Mouse (Mus musculus) limb, embryonic 13.5 days (tissue): ENCODE results near the gene Nrp2. TPM values are rescaled to one million over a fixed set of nuclear protein-coding genes. Genes with fewer than 3 reads are reported as not detected.

ENCODE experiments used
- ATAC-seq: fragments of 200-750 bp; cut with Nextera tagmentation; 2 replicates; pipeline ENCODE4 v1.8.0; 2017; ENCODE audit warnings: low read depth, moderate number of reproducible peaks, moderate TSS enrichment; ENCODE audit not compliant: low FRiP score
- H3K27ac ChIP-seq: fragments of 300-500 bp; sonication (generic); 2 replicates; pipeline ENCODE4 v1.5.1; 2015; ENCODE audit warnings: inconsistent platforms, mild to moderate bottlenecking, moderate library complexity
- H3K27me3 ChIP-seq: fragments of 300-500 bp; sonication (generic); 2 replicates; pipeline ENCODE4 v1.6.1; 2015; ENCODE audit warnings: mild to moderate bottlenecking, inconsistent platforms
- H3K36me3 ChIP-seq: fragments of 300-500 bp; sonication (generic); 2 replicates; pipeline ENCODE4 v1.6.1; 2015; ENCODE audit warnings: inconsistent platforms, mild to moderate bottlenecking, moderate library complexity
- H3K4me1 ChIP-seq: fragments of 300-500 bp; sonication (generic); 2 replicates; pipeline ENCODE4 v1.6.1; 2015; ENCODE audit warnings: inconsistent platforms
- H3K4me2 ChIP-seq: fragments of 300-500 bp; sonication (generic); replicated peaks from 2 replicates; pipeline ENCODE4 v1.6.1; 2015; ENCODE audit warnings: inconsistent platforms, mild to moderate bottlenecking, moderate library complexity
- H3K4me3 ChIP-seq: fragments of 300-500 bp; sonication (generic); 2 replicates; pipeline ENCODE4 v1.5.1; 2015; ENCODE audit warnings: moderate library complexity, mild to moderate bottlenecking, inconsistent platforms
- H3K9ac ChIP-seq: fragments of 300-500 bp; sonication (generic); 2 replicates; pipeline ENCODE4 v1.6.1; 2015; ENCODE audit warnings: mild to moderate bottlenecking, inconsistent platforms
- H3K9me3 ChIP-seq: fragments of 300-500 bp; sonication (generic); 2 replicates; pipeline ENCODE4 v1.6.1; 2016; ENCODE audit warnings: inconsistent platforms
- WGBS: fragments of 180-500 bp; shearing (Covaris S2); methylation state at CpG from one replicate; pipeline ENCODE4 v1.1.7; 2015; 5-methylcytosine and 5-hydroxymethylcytosine counted together
- polyA plus RNA-seq: library from polyadenylated mRNA; unstranded; fragments of >200 nt; fragmentation: Nextera tagmentation; extraction: Ambion mirVana; gene quantifications from 2 replicates; pipeline ENCODE4 v1.2.1, GENCODE M21; 2015

Gene Nrp2
- polyA plus RNA-seq, 1 experiment from 2014 or later, result 39.6 TPM

DNA sequence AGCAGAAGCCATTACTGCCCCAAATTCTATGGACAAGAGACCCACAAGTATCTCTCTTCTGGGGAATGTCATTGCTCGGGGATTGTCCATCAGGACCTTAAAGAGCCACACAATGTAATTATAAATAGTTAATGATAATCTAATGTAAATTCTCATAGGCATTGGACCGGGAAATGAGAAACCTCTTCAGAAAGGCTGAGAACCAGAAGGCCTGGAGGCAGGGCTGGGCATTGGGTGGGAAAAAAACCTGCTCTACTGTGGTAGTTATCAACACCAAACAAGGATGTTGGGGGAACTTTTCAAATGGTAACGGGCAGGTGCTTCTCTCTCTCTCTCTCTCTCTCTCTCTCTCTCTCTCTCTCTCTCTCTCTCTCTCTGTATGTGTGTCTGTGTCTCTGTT, 98.8 kb downstream of the Nrp2 start:
- peaks cover 12% of the 10 kb centered on the region for H3K4me1 ChIP-seq
- H3K4me2 ChIP-seq, result no peak overlapping the region
- no peak overlapping the region for H3K4me3 ChIP-seq
- no peak for ATAC-seq
- WGBS, result 68% methylated on average over 3 of the region's 3 CpGs
- H3K27me3 ChIP-seq, result no peaks in the 10 kb centered on the region
- H3K36me3 ChIP-seq, result peaks cover 8% of the 10 kb centered on the region; the same call in 1 of the 2 replicates
- no peak overlapping the region for H3K9ac ChIP-seq
- no peaks in the 10 kb centered on the region for H3K9me3 ChIP-seq
- no peak overlapping the region for H3K27ac ChIP-seq

- Histone ChIP-seq H3K9ac (no peak overlapping the region), H3K36me3 (peaks cover 8% of the 10 kb centered on the region; the same call in 1 of the 2 replicates), H3K4me1 (peaks cover 16% of the 10 kb centered on the region), H3K4me2 (no peak overlapping the region), H3K27ac (no peak overlapping the region), H3K27me3 (no peaks in the 10 kb centered on the region), H3K9me3 (no peaks in the 10 kb centered on the region), H3K4me3 (no peak overlapping the region)
- no peak for ATAC-seq
- WGBS, result 80% methylated on average over 1 of the region's 1 CpGs
Observed at GRCm38 (mm10) chr1:62803544-62803943, 100.5 kb downstream of the Nrp2 start.

GRCm38 (mm10) chr1:62806014-62806413, 102.9 kb downstream of the Nrp2 start:
- no peak for ATAC-seq
- no peaks in the 10 kb centered on the region for H3K9me3 ChIP-seq
- no peak overlapping the region for H3K4me2 ChIP-seq
- no peaks in the 10 kb centered on the region for H3K27me3 ChIP-seq
- H3K27ac ChIP-seq, result no peak overlapping the region; the same call in 1 of the 2 replicates
- H3K36me3 ChIP-seq, result peaks cover 8% of the 10 kb centered on the region; the same call in 1 of the 2 replicates
- no peak overlapping the region for H3K9ac ChIP-seq
- peaks cover 16% of the 10 kb centered on the region for H3K4me1 ChIP-seq
- WGBS, result 6% methylated on average over 1 of the region's 1 CpGs
- no peak overlapping the region for H3K4me3 ChIP-seq

DNA sequence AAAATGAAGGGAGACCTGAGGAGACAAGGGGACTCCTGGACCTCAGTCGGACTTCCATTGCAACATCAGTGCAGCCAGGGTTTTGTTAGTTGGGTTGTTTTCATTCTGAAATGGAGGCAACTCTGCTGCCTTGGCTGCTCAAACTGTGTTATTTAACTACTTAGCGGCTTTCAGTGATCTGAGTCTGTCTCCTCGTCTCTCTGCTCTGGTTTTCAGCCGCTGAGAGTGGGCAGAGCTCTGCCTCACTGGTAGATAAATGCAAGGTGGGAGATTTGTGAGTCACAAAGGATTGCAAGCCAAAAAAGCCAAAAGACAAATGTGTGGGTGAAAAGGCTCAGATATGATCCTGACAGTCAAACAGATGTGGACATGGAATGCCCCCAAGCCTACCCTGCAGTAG, 105.3 kb downstream of the Nrp2 start:
- Histone ChIP-seq H3K9ac (no peak overlapping the region), H3K27ac (no peak overlapping the region), H3K36me3 (peaks cover 4% of the 10 kb centered on the region; the same call in 1 of the 2 replicates), H3K27me3 (no peaks in the 10 kb centered on the region), H3K4me2 (no peak overlapping the region), H3K9me3 (no peaks in the 10 kb centered on the region), H3K4me1 (peaks cover 19% of the 10 kb centered on the region), H3K4me3 (no peak overlapping the region)
- no peak for ATAC-seq
- WGBS, result 82% methylated on average over 4 of the region's 4 CpGs

DNA sequence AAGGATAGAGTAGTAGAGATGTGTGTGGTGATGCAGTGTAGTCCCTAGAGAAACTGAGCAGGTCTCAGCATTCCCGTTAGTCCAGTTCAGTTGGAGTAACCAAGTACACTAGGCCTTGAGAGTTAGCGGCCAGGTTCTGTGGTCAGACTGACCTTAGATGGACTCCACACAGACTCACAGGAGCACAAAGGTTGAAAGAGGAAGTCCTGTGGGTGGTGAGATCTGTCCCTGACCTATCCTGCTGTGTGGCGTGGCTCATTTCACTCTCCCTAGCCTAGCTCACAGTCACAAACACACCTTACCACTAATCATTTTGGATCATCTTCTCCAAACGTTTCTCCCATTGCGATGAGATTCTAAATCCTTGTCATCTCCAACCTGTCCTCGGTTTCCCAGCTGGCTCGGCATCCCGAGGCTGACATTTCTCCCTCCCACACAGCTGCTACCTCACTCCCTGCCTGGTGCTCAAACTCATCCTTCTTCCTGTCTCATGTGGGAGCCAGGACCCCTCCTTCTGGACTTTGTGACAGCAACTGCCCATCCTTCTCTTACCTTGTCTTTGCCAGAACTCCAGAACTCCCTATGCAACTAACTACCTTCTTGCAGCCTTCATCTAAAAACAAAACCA, 106.6 kb downstream of the Nrp2 start:
- H3K4me1 ChIP-seq, result peaks cover 24% of the 10 kb centered on the region
- no peak overlapping the region for H3K4me3 ChIP-seq
- H3K4me2 ChIP-seq, result no peak overlapping the region
- WGBS, result 85% methylated on average over 8 of the region's 8 CpGs
- H3K9me3 ChIP-seq, result no peaks in the 10 kb centered on the region
- H3K9ac ChIP-seq, result no peak overlapping the region
- no peak overlapping the region for H3K27ac ChIP-seq
- no peak for ATAC-seq
- H3K27me3 ChIP-seq, result no peaks in the 10 kb centered on the region
- H3K36me3 ChIP-seq, result no peaks in the 10 kb centered on the region

- H3K27me3 ChIP-seq, result no peaks in the 10 kb centered on the region
Observed at GRCm38 (mm10) chr1:62811141-62811540, 108.1 kb downstream of the Nrp2 start.

DNA sequence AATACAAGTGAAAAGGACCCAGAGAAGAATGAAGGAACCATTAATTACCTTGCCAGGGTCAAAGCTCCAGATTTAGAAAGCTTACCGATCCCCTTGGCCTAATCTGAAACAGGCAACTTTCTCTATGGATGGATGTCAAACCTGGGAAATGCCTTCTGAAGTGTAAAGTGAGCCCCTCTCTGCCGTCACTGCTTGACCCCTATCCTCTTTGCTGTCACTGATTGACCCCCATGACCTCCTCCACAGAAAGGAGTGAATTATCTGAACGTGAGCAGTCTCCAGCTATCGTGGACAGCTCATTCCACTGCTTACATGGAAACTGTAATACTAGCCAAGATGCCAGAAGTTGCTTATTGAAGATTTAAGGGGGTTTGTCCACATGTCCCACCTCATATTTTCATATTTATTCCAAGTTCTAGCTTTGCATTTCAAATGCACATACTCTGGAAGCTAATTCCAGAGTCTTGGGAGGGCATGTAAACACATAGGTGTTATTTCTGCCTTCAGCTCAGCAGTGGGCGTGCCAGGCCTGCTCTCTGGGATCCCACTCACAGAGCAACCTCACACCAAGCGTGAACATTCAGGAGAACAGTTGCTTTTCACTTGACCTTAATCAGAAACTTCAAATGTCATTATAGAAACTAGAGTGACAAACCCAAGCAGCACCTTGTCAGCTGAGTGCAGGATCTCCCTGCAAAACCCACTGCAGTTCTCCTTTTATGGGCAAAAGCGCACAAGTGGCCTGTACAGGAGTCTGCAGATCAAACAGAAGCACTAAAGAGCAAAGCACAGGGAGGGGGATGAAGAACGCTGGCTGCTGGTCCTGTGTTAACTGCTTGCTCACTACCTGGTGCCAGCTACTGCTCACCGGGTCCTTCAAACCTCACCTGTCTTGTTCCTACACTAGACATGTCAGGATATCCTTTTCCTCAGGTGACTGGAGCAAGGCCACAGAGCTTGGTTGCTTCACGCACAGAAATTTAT, 109.9 kb downstream of the Nrp2 start:
- H3K36me3 ChIP-seq, result peaks cover 23% of the 10 kb centered on the region
- H3K4me3 ChIP-seq, result no peak overlapping the region
- H3K9me3 ChIP-seq, result no peaks in the 10 kb centered on the region
- 32% methylated on average over 10 of the region's 10 CpGs for WGBS
- no peak for ATAC-seq
- H3K4me1 ChIP-seq, result peaks cover 9% of the 10 kb centered on the region
- no peak overlapping the region for H3K4me2 ChIP-seq
- H3K9ac ChIP-seq, result no peak overlapping the region
- no peak overlapping the region; the same call in 1 of the 2 replicates for H3K27ac ChIP-seq
- no peaks in the 10 kb centered on the region for H3K27me3 ChIP-seq

More at GRCm38 (mm10) chr1:62811141-62811540, 108.1 kb downstream of the Nrp2 start:
- Histone ChIP-seq H3K36me3 (peaks cover 9% of the 10 kb centered on the region), H3K4me3 (no peak overlapping the region), H3K4me1 (peaks cover 12% of the 10 kb centered on the region), H3K27ac (no peak overlapping the region), H3K4me2 (no peak overlapping the region), H3K9ac (no peak overlapping the region), H3K9me3 (no peaks in the 10 kb centered on the region)
- no peak for ATAC-seq
- WGBS, result 95% methylated on average over 7 of the region's 7 CpGs

DNA sequence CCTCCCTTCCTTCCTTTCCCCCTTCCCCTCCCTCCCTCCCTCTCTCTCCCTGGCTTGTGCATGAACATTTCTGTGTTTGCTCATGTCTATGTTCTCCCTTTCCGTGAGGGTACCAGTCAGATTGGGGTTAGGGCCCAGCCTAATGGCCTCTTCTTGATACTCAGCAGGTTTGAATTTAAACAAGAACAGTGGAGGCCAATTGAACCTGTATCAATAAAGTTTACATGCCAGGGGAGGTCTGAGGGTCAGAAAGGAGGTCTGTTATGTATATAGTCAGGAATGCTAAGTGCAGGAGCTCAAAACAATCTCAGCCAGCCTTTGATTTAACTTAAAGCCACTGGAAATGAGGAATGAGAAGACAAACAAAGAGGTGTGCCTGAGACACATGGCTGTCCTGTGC, 110.9 kb downstream of the Nrp2 start:
- Histone ChIP-seq H3K4me1 (peaks cover 9% of the 10 kb centered on the region), H3K36me3 (peaks cover 25% of the 10 kb centered on the region), H3K9me3 (no peaks in the 10 kb centered on the region), H3K9ac (no peak overlapping the region), H3K27ac (no peak overlapping the region), H3K4me3 (no peak overlapping the region), H3K4me2 (no peak overlapping the region), H3K27me3 (no peaks in the 10 kb centered on the region)
- no peak for ATAC-seq
- 29% methylated on average over 1 of the region's 1 CpGs for WGBS

DNA sequence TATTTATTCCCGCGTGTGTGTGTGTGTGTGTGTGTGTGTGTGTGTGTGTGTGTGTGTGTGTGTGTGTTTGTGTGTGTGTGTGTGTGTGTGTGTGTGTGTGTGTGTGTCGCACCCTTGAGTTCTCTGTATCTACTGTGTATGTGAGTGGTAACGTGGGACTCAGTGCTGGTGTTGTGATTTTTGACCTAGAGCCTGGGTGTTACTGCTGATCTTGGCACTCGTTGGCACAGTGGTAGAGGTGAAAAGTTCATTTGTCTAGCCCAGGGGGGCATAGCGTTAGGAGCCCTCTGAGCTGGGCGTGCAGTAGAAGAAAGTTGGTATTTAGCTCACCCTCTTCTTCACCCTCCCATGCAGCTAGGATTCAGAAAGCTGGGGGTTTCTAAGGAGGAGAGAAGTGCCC, 114.5 kb downstream of the Nrp2 start:
- Histone ChIP-seq H3K4me1 (peaks cover 21% of the 10 kb centered on the region), H3K9ac (no peak overlapping the region), H3K4me2 (no peak overlapping the region), H3K9me3 (no peaks in the 10 kb centered on the region), H3K4me3 (no peak overlapping the region), H3K27ac (no peak overlapping the region), H3K36me3 (peaks cover 25% of the 10 kb centered on the region), H3K27me3 (no peaks in the 10 kb centered on the region)
- 88% methylated on average over 7 of the region's 7 CpGs for WGBS
- no peak for ATAC-seq

DNA sequence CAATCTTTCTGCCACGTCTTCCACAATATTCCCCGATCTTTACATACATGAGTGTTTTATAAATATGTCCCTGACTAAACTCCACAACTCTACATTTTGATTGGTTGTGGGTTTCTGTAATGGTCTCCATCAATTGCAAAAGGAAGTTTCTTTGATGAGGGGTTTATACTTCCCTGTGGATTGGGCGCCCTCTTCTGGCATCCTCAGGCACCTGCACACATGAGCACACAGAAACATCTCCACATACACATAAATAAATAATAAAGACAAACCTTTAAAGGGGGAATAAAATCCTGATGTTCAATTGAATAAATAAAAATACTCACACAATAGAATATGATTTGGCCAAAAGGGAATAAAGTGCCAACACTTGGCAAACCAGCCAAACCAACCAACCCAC, 117.1 kb downstream of the Nrp2 start:
- WGBS, result 74% methylated on average over 3 of the region's 3 CpGs
- no peak overlapping the region for H3K4me2 ChIP-seq
- no peak overlapping the region for H3K27ac ChIP-seq
- ATAC-seq, result no peak
- H3K36me3 ChIP-seq, result peaks cover 25% of the 10 kb centered on the region
- no peaks in the 10 kb centered on the region for H3K9me3 ChIP-seq
- H3K9ac ChIP-seq, result no peak overlapping the region
- H3K27me3 ChIP-seq, result no peaks in the 10 kb centered on the region
- H3K4me3 ChIP-seq, result no peak overlapping the region
- peaks cover 17% of the 10 kb centered on the region; the same call in 1 of the 2 replicates for H3K4me1 ChIP-seq

DNA sequence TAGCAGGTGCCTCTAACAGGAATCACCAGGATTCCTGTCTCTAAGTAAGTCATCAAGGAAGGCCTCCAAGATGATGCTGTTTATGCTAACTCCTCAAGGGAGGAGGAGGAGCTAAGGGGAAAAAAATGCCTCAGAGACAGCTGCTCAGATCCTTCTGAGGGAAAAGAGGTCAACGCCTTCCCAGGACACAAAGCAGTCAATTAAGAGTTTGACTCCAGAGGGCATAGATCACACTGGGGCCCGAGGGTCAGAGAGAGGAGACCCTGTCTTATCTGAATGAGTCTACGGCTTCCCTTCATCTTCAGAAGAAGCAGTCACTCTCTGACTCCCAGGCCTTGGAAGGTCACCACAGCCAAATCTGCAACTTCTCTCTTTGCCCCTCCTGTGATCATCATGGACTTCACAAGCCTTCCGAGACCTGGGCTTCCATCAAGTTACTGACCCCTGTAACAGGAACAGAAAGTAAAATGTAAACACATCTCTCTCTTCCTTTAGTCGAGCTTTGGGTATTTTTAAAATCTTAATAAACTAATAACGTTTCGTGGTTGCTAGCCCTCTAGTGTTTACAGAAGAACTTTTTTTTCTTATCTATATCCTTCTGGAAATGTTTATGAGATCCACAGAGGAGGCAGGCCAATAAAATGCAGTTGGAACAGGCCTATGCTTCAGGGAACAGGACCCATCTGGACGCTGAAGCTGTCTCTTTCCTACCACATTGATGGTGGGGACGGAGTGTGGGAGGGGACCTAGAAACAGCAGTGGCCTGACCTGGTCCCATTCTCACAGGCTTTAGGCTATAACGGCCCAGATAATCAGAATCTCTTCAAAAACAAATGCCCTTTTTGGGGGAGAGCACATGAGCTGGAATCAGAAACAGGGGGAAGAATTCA, 118.7 kb downstream of the Nrp2 start:
- Histone ChIP-seq H3K4me2 (no peak overlapping the region), H3K4me1 (peaks cover 17% of the 10 kb centered on the region; the same call in 1 of the 2 replicates), H3K27me3 (no peaks in the 10 kb centered on the region), H3K27ac (no peak overlapping the region), H3K9me3 (no peaks in the 10 kb centered on the region), H3K4me3 (no peak overlapping the region), H3K36me3 (peaks cover 12% of the 10 kb centered on the region), H3K9ac (no peak overlapping the region)
- WGBS, result 18% methylated on average over 10 of the region's 10 CpGs
- no peak for ATAC-seq
